Mouse (Mus musculus): Measurements from ENCODE around the gene Hps3.

DNA sequence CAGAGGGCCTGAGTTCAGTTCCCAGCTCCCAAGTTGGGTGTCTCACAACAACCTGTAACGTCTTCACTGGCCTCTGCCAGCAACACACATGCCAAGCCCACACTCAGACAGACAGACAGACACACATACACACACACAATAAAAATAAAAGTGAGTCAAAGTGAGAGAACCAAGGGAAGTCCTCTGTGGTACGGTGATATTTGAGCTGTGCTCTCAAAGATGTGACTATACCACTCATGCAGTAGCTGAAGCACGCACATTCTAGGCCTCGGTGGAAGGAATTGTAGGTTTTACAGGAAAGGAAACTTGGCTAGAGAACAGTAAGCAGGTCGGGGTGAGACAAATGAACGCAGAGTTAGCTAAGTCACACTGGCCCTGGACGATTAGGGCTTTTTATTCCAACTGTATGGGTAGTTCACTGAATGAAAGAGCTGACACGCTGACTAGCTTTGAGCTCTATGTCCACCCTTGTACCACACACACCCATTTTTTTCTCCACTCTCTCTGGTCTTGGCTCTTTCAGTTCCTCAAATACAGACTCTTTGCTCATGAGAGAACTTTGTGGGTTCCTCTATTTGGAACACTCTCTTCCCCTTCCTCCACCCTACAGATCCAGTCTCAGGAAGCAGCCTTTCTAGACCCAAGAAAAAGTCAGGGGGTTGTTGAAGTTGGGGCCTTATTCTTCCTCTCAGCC lies 8.0 kb downstream of the Hps3 start:
- peak; percentile 70 for TF ChIP-seq ZNF384 (IDR thresholded peaks at IDR 0.05; ENCODE audit: low read depth, low read length)
- TF ChIP-seq MAX (IDR thresholded peaks at IDR 0.05; ENCODE audit: low read length), result no peak
- no peak for TF ChIP-seq CHD2 (IDR thresholded peaks at IDR 0.05; ENCODE audit: low read length)
- no peak for TF ChIP-seq GATA1 (IDR thresholded peaks at IDR 0.05; ENCODE audit: low read depth, low read length)
- TF ChIP-seq POLR2A (IDR thresholded peaks at IDR 0.05; ENCODE audit: control insufficient read depth in 1 of 2, insufficient read depth in 1 of 2, low read depth in 1 of 2, low read length in 2 of 2, poor library complexity in 1 of 2), result no peak
- TF ChIP-seq GABPA (IDR thresholded peaks at IDR 0.05; ENCODE audit: low read depth, low read length), result no peak

Data from MEL (cell line).